Mouse (Mus musculus) liver, adult 2 months (tissue): ENCODE measurements around the gene Fgf14.

Source experiments
- CTCF ChIP-seq: fragments of 200-500 bp; IDR thresholded peaks from 2 replicates; pipeline ENCODE4 v1.5.1; 2011; ENCODE audit warnings: low read depth, low read length, control low read depth
- POLR2A ChIP-seq: fragments of 200-500 bp; IDR thresholded peaks from 2 replicates; pipeline ENCODE4 v1.6.1; 2011; ENCODE audit warnings: low read length, control low read depth; ENCODE audit not compliant: insufficient read depth; ENCODE audit errors: extremely low read depth

DNA sequence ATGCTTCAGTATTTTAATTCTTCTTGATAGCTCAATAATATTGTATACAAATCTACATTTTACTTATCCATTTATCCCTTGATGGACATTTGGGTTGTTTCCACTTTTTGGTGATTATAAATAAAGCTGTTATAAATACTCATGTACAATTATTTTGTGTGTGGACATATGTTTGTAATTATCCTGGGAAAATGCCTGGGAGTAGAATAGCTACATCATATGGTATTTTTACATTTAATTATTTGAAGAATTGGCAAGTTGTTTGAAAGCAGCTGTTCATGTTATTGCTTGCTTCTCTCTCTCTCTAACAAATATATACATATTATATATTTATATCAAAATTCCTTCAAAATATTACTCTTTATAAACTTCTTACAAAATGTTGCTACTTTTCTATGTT lies 593.8 kb downstream of the Fgf14 start:
- TF ChIP-seq CTCF (no peak), POLR2A (no peak)
